Mouse (Mus musculus): Measurements from ENCODE around the gene Ankrd35.

Ankrd35 gene

GRCm38 (mm10) chr3:96669727-96670468 lies at the start of gene Ankrd35:
Gene Ankrd35 (plus strand): TSS chr3:96670131.
- ChIA-PET CTCF (interaction anchor here in 3 of 4 experiments (0.5 to 2.1 kb wide), 23 partner anchors 10 to 38 kb away, joined by 3 to 17 read pairs (median 5); partner anchors contain the start of genes Nudt17 (in 2 of the 3), Itga10 (in 1 of the 3) and Pias3 (in 1 of the 3)), POLR2A (interaction anchor here (0.6 to 18.1 kb wide), 33 partner anchors 8 to 392 kb away, joined by 3 to 317 read pairs (median 5); partner anchors contain the start of genes Pias3 (in 4 of the 4), Gm16253 (in 2 of the 4), Nudt17 (in 2 of the 4) and Gm42957 (in 1 of the 4))

GRCm38 (mm10) chr3:96623201-96623600 lies 46.7 kb upstream of the Ankrd35 start:
- ChIA-PET POLR2A (interaction anchor here in 2 of 4 experiments (1.0 to 1.7 kb wide), 2 partner anchors 12 to 29 kb away, joined by 3 to 9 read pairs; no protein-coding TSS in a partner anchor), CTCF (interaction anchor here in 1 of 4 experiments (1.9 kb wide), 1 partner anchor 22 kb away, joined by 6 read pairs; the partner anchor contains the start of gene Itga10)

GRCm38 (mm10) chr3:96629729-96630600 lies 40.0 kb upstream of the Ankrd35 start, which contains the start of gene Rbm8a:
Gene Rbm8a (plus strand): TSS chr3:96629933.
- ChIA-PET POLR2A (interaction anchor here (0.6 to 5.3 kb wide), 148 partner anchors 9 to 952 kb away, joined by 3 to 57 read pairs (median 5); partner anchors contain the start of genes Gm16253 (in 3 of the 4), Itga10 (in 3 of the 4), Lix1l (in 3 of the 4) and Pias3 (in 3 of the 4)), CTCF (interaction anchor here (0.6 to 1.9 kb wide), 19 partner anchors 9 to 574 kb away, joined by 3 to 13 read pairs (median 4); partner anchors contain the start of genes Itga10 (in 2 of the 4), Lix1l (in 1 of the 4) and Polr3gl (in 1 of the 4))

GRCm38 (mm10) chr3:96632058-96632457 lies 37.9 kb upstream of the Ankrd35 start:
- POLR2A ChIA-PET: interaction anchor here in 2 of 4 experiments (1.0 to 5.3 kb wide), 6 partner anchors 13 to 55 kb away, joined by 3 to 32 read pairs (median 8); partner anchors contain the start of genes Polr3gl (in 2 of the 2), Gm16253 (in 1 of the 2), Itga10 (in 1 of the 2) and Lix1l (in 1 of the 2)
- CTCF ChIA-PET: interaction anchor here in 1 of 4 experiments (1.4 kb wide), 1 partner anchor 14 kb away, joined by 3 read pairs; the partner anchor contains the start of gene Itga10

GRCm38 (mm10) chr3:96634015-96634414 lies 35.9 kb upstream of the Ankrd35 start:
- CTCF ChIA-PET: interaction anchor here in 3 of 4 experiments (0.5 to 0.8 kb wide), 4 partner anchors 11 to 54 kb away, joined by 3 to 5 read pairs (median 3); partner anchors contain the start of gene Itga10 (in 1 of the 3)
- POLR2A ChIA-PET: interaction anchor here (0.6 to 5.3 kb wide), 20 partner anchors 11 to 982 kb away, joined by 3 to 32 read pairs (median 6); partner anchors contain the start of genes Itga10 (in 2 of the 4), Polr3gl (in 2 of the 4), Ankrd34a (in 1 of the 4) and Gm16253 (in 1 of the 4)

GRCm38 (mm10) chr3:96634928-96635879 lies 34.7 kb upstream of the Ankrd35 start, which contains the start of the genes Pex11b and Gm42957:
Gene Pex11b (plus strand): TSS chr3:96635376.
Gene Gm42957 (plus strand): TSS chr3:96635474.
- POLR2A ChIA-PET: interaction anchor here (0.5 to 3.9 kb wide), 21 partner anchors 10 to 181 kb away, joined by 3 to 16 read pairs (median 4); partner anchors contain the start of genes Gm16253 (in 3 of the 4), Ankrd34a (in 1 of the 4), Ankrd35 (in 1 of the 4) and Itga10 (in 1 of the 4)
- CTCF ChIA-PET: interaction anchor here in 2 of 4 experiments (0.6 to 1.0 kb wide), 2 partner anchors 41 to 111 kb away, joined by 3 read pairs; partner anchors contain the start of gene Polr3gl (in 1 of the 2)

- POLR2A ChIA-PET: interaction anchor here (0.5 to 3.9 kb wide), 21 partner anchors 10 to 180 kb away, joined by 3 to 16 read pairs (median 4); partner anchors contain the start of genes Gm16253 (in 3 of the 4), Ankrd34a (in 1 of the 4), Ankrd35 (in 1 of the 4) and Itga10 (in 1 of the 4)
- CTCF ChIA-PET: interaction anchor here in 2 of 4 experiments (0.6 to 1.0 kb wide), 2 partner anchors 42 to 112 kb away, joined by 3 read pairs; partner anchors contain the start of gene Polr3gl (in 1 of the 2)
Observed at GRCm38 (mm10) chr3:96635906-96636305, 34.0 kb upstream of the Ankrd35 start.

GRCm38 (mm10) chr3:96636448-96636847 lies 33.5 kb upstream of the Ankrd35 start:
- CTCF ChIA-PET: interaction anchor here in 1 of 4 experiments (0.5 to 1.1 kb wide), 2 partner anchors 86 to 546 kb away, joined by 3 read pairs; no protein-coding TSS in a partner anchor

GRCm38 (mm10) chr3:96639219-96639618 lies 30.7 kb upstream of the Ankrd35 start:
- ChIA-PET CTCF (interaction anchor here (0.6 to 2.1 kb wide), 51 partner anchors 9 to 361 kb away, joined by 3 to 17 read pairs (median 4); partner anchors contain the start of genes Polr3gl (in 3 of the 4), Rbm8a (in 2 of the 4), Ankrd35 (in 1 of the 4) and Gm16253 (in 1 of the 4)), POLR2A (interaction anchor here (0.6 to 3.8 kb wide), 33 partner anchors 8 to 198 kb away, joined by 3 to 29 read pairs (median 4); partner anchors contain the start of genes Rbm8a (in 3 of the 4), Gm16253 (in 1 of the 4), Polr3gl (in 1 of the 4) and Txnip (in 1 of the 4))

More at GRCm38 (mm10) chr3:96636448-96636847, 33.5 kb upstream of the Ankrd35 start:
- POLR2A ChIA-PET: interaction anchor here in 2 of 4 experiments (0.9 to 3.9 kb wide), 4 partner anchors 10 to 79 kb away, joined by 3 to 16 read pairs (median 4); partner anchors contain the start of genes Itga10 (in 1 of the 2), Lix1l (in 1 of the 2), Polr3gl (in 1 of the 2) and Txnip (in 1 of the 2)

- CTCF ChIA-PET: interaction anchor here (0.5 to 4.4 kb wide), 58 partner anchors 8 to 760 kb away, joined by 3 to 29 read pairs (median 4); partner anchors contain the start of genes Nudt17 (in 3 of the 4), Polr3gl (in 3 of the 4), Ankrd35 (in 2 of the 4) and Gm16253 (in 2 of the 4)
- POLR2A ChIA-PET: interaction anchor here in 3 of 4 experiments (0.5 to 3.8 kb wide), 26 partner anchors 9 to 120 kb away, joined by 3 to 32 read pairs (median 4); partner anchors contain the start of genes Rbm8a (in 3 of the 3), Gm16253 (in 2 of the 3), Pias3 (in 2 of the 3) and Gm42957 (in 1 of the 3)
Observed at GRCm38 (mm10) chr3:96645018-96645649, 24.8 kb upstream of the Ankrd35 start, which contains the start of gene Itga10. Gene Itga10 (plus strand): TSS chr3:96645584.

- CTCF ChIA-PET: interaction anchor here in 1 of 4 experiments (0.6 to 2.5 kb wide), 5 partner anchors 8 to 102 kb away, joined by 3 to 5 read pairs (median 3); partner anchors contain the start of gene Nudt17
Observed at GRCm38 (mm10) chr3:96647365-96647764, 22.6 kb upstream of the Ankrd35 start.

GRCm38 (mm10) chr3:96660901-96661300 lies 9.0 kb upstream of the Ankrd35 start:
- ChIA-PET POLR2A (interaction anchor here in 3 of 4 experiments (0.7 to 2.5 kb wide), 12 partner anchors 9 to 83 kb away, joined by 3 to 10 read pairs (median 4); partner anchors contain the start of genes Ankrd35 (in 1 of the 3), Polr3c (in 1 of the 3) and Rnf115 (in 1 of the 3)), CTCF (interaction anchor here in 2 of 4 experiments (0.6 to 1.0 kb wide), 3 partner anchors 15 to 69 kb away, joined by 3 to 13 read pairs (median 3); no protein-coding TSS in a partner anchor)

More at GRCm38 (mm10) chr3:96647365-96647764, 22.6 kb upstream of the Ankrd35 start:
- POLR2A ChIA-PET: interaction anchor here in 2 of 4 experiments (1.0 to 2.9 kb wide), 9 partner anchors 8 to 146 kb away, joined by 3 to 16 read pairs (median 3); partner anchors contain the start of genes Gm42957 (in 1 of the 2) and Pex11b (in 1 of the 2)

GRCm38 (mm10) chr3:96662731-96663316 lies 7.1 kb upstream of the Ankrd35 start:
- ChIA-PET POLR2A (interaction anchor here (0.6 to 3.4 kb wide), 41 partner anchors 7 to 674 kb away, joined by 3 to 28 read pairs (median 4); partner anchors contain the start of genes Nudt17 (in 3 of the 4), Itga10 (in 2 of the 4), Pias3 (in 2 of the 4) and Gm42957 (in 1 of the 4)), CTCF (interaction anchor here (0.6 to 2.1 kb wide), 47 partner anchors 10 to 160 kb away, joined by 3 to 29 read pairs (median 5); partner anchors contain the start of genes Itga10 (in 3 of the 4), Nudt17 (in 3 of the 4), Pias3 (in 2 of the 4) and Polr3gl (in 2 of the 4))

Measured in embryonic stem cell, embryonic (primary cell).